Mouse (Mus musculus): ENCODE data around the gene Pum2.
A peak's percentile ranks its signal among the peaks of the same experiment; 100 is the strongest.
"Not testable (repeated sequence)": the region's sequence is repeated elsewhere in the genome, so short reads cannot be mapped to it uniquely, and the experiment has no call there.

Gene Pum2

DNA sequence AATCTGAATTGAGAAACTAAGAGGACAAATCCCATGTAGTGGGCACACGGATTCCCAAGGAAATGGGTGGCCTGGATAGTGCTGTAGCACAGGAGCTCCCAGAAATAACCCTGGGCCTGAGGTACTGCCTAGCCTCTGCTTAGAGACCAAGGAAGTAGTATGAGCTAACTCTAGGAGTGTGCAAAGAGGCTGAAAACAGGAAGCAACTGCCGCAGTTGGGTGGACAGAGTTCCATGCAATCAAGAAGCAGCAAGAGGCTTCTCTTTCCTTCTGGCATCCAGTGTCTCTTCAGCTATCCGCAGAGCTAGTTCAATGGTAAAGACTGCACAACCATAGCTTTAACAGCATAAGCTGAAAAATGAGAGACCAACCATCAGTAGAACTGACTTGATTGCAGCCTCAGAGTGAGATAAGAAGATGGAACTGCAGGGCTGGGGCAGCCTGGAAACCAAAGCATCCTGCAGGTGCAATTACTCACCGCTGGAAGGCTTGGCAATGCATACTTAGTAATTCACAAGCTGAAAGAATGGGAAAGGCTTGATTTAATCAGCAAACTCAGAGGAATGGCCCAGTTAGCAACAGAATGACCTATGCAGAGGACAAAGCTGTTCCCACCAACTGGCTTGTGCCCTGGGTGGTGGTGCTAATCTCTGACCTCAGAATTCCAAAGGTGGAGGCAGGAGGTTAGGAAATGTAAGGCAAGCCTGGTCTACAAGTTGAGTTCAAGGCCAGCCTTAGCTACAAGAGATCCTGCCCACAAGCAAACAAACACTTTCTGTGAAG is 6.3 kb upstream of the Pum2 start:
- no peak for DNase-seq (ENCODE audit: low read depth, low spot score)

DNA sequence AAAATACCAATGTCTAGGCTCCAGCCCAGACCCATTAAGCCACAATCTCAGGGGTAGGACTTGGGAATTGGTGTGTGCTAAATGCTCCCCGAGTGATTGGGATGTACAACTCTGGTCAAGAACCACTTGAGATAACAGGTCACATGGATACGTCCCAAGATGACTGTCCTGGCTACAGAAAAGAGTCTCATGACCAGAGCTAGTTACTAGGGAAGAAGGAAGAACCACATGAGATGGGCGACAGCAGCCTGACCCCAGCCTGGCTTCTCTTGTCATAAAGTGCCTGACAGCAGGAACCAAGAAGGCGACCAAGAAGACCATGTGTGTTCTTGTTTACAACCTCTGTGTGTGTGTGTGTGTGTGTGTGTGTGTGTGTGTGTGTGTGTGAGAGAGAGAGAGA is 4.5 kb upstream of the Pum2 start:
- no peak for DNase-seq (ENCODE audit: low read depth, low spot score)

DNA sequence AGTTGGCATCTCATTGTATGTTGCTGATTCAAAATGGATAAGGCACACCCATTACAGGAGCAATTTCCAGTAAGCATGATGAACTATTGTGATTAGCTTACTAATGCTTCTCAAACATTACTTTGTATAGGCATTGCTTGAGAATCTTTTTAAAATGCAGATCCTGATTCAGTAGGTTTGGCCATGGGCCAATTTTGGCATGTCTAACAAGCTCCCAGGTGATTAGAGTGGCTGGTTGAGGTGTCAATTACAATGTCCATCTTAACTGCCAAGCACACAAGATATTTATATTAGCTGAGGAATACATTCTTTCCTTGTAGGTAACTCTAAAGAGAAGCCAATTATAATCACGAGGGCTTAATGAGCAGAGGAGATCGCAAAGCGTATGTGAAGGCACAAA is 4.1 kb upstream of the Pum2 start:
- DNase-seq (ENCODE audit: low read depth, low spot score), result no peak

DNA sequence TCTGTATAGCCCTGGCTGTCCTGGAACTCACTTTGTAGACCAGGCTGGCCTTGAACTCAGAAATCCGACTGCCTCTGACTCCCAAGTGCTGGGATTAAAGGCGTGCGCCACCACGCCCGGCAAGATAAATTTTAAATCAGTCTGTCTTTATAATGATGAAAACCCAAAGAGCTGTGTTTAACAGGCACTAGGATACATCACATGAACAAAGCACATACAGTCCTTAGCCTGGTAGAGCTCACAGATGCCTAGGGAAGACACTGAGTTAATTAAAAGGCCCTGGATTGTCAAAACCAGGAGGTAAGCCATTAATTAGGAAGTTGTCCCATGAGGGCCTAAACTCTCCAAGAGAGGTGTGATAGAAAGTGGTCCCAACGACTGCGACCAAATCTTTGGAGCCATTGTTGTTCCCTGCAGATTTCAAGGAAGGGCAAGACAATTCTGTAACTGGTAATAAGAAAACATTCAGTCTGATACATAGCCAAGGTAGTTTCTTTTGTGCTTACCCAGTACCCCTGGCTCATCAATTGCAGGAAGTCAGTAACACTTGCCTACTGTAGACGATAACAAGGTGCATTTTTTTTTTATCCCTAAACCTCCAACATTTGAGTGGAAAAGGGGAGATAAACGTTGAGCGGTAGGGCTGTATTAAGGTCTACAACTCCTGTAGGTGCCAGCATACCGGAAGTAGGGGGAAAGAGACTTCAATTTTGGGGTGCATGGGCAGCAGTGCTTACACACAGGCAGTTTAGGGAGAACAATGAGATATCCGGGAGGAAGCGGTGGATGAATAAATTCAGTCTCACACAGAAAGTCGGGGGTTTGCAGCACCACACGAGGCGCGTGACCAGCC is 587 bp upstream of the Pum2 start:
- DNase-seq (ENCODE audit: low read depth, low spot score), result no peak

DNA sequence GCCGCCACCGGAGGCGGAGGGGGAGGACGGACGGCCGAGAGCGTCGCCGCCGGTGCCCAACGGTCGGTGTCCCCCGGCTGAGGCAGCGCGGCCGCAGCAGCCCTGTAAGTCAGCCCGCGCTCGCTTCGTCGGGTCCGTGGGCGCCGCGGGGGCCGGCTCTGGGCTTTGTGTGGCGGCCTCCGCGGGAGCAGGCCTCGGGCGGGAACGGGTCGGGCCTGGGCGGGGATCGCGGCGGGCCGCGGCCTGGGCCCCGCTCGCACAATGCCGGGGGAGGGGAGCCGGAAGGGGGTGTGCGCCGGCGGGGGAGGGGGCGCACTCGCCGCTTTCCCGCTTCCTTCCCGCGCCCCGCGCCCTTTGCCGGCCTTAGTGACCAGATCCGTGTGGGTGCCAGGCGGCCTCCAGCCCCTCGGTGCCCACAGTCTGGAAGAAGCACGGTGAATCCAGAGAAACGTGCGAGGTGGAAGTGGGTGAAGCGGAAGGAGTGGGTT is 487 bp downstream of the Pum2 start:
- peak; percentile 73 for DNase-seq (ENCODE audit: low read depth, low spot score)

DNA sequence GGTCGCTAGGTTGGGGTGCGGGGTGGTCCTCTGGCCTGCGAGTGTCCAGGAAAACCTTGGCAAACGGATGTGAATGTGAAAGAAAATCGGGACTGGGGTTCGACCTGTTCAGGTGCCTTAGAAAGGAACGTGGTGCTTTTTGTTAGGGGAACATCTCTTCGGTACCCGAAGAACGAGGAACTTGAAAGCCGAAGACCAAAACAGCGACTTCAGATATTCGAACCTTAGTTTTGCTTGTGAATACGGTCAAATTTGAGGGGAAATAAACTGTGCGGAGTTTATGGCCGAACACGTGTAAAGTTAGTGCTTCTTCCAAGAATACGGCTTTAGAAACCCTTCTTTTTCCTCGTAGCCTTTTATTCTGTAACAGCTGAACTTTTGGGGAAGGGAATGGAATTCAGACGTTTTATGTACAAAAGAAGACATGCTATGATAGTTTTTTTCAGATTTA is 982 bp downstream of the Pum2 start:
- DNase-seq (ENCODE audit: low read depth, low spot score), result peak; percentile 42

DNA sequence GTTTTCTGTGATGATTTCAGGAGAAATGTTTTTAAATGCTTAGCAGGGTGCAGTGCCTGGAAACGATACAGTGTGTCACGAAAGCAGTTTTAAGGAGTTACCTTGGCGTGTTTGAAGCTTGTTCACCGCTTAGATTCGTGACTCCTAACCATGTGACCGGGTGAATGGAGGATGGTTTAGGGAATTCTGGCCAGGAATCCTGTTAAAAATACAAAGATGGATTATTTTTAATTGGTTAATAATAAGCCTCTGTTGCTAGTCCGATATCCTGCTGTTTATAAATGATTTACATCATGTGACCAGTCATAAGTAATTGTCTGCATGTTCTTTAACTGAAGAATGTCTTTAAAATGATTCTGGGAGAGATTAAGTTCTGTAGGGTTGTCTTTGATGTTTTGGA is 1.4 kb downstream of the Pum2 start:
- peak; percentile 24 for DNase-seq (ENCODE audit: low read depth, low spot score)

DNA sequence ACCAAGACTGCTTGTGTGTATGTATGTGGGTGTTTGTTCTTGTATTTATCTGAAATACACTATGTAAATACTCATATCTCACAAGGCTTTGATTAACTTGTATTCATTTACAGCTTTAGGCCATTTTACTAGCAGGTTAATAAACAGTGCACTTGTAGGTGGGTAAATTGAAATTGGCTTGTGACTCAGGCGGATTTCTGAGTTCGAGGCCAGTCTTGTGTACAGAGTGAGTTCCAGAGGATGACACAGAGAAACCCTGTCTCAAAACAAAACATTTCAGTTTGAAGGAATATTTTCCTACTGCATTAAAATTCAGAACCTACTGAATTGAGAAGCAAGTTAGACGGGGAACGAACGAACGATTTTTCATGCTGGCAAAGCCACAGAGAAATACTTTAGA is 2.4 kb downstream of the Pum2 start:
- DNase-seq (ENCODE audit: low read depth, low spot score), result no peak

DNA sequence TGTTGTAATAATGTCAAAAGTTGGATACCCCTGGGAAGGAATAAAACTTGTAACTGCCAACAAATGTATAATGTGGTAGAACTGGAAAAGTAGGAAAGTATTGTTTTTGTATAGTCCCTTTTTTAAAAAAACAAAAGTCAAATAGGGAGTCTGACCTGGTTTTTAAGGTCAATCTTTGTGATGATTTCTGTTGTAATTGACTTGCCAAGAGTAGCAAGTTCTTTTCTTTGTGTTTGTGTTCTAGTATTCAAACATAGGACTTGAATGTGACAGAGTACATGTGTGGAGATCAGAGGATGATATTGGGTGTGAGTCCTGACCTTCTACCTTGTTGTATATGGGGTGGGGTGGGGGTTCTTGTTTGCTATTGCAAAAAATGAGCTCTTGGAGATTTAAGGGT is 4.0 kb downstream of the Pum2 start:
- no peak for DNase-seq (ENCODE audit: low read depth, low spot score)

DNA sequence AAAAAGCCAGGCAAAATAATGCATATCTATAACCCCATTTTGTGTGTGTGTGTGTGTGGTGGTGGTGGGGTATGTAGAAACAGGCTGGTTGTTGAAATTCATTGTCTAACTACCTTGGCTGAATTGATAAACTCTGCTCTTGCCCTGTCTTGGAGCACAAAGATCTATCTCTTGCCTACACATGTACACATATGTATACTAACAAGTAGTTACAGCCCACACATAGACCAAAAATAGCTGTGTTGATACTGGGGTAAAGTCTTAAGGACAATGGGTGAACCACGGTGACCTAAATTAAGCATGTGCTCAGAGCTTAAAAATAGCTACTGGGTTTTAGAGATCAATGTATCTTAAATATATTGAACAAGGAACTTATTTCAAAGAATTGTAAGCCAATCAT is 10.3 kb downstream of the Pum2 start:
- DNase-seq (ENCODE audit: low read depth, low spot score), result no peak

DNA sequence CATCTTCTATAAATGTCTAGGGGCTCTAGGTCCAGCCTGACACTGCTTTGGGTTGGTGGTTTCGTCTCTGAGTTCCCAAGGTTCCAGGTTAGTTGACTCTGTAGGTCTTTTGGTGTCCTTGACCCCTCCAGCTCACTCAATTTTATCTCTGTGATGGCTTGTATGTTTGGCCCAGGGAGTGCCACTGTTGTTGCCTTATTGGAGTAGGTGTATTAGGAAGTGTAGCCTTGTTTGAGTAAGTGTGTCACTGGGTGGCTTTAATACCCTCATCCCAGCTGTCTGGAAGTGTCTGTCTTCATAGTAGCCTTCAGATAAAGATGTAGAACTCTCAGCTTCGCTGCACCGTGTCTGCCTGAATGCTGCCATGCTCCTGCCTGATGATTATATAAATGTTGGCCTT is 11.1 kb downstream of the Pum2 start:
- DNase-seq (ENCODE audit: low read depth, low spot score), result no peak

DNA sequence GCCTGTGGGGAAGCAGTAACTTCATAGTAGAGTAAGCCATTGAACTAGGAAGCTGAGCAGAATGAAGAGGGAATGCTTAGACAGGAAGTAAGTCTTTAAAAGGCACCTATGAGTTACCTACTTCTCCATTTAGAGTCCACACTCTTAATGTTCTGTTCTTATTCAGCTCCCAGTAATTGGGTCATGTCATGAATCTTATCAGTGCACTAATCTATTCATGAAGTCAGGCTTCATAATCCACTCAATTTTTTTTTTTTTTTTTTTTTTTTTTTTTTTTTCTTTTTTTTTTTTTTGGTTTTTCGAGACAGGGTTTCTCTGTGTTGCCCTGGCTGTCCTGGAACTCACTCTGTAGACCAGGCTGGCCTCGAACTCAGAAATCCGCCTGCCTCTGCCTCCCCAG is 15.9 kb downstream of the Pum2 start:
- not testable (repeated sequence) for DNase-seq (ENCODE audit: low read depth, low spot score)

DNA sequence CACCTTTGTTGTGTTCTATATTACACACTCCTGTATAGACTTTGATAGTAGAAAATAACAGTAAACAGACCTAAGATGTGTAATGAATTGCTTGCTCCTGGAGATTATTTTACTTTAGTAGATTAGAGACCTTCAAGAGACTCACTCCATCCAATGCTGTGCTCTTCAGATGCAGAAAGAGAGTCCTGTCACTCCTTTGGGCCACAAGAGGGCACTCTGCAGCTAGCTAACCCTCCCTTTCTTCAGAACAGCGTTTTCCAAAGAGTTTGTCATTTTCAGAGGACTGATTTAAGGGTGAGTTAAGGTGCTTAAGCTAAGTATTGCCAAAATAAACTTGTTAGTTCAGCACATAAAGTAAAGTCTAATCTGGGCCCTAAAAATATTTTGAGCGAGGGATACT is 25.0 kb downstream of the Pum2 start:
- DNase-seq (ENCODE audit: low read depth, low spot score), result peak; percentile 76

DNA sequence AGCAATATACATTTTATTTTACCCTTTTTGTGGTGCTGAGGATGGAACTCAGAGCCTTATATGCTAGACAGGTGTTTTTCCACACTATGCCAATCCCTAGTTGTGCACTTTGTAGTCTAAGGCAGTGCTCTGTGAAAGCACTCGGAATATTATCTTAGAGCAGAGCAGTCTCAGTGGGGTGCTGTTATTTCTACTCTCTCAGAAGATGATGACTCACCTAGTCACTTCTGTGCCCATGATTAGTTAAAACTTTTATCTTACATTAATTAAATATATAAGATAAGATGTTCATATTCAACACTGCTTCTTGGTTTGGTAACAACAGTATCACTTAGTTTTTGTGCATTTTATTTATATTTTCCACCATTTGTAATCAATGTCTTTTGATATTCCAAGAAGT is 30.1 kb downstream of the Pum2 start:
- DNase-seq (ENCODE audit: low read depth, low spot score), result no peak

DNA sequence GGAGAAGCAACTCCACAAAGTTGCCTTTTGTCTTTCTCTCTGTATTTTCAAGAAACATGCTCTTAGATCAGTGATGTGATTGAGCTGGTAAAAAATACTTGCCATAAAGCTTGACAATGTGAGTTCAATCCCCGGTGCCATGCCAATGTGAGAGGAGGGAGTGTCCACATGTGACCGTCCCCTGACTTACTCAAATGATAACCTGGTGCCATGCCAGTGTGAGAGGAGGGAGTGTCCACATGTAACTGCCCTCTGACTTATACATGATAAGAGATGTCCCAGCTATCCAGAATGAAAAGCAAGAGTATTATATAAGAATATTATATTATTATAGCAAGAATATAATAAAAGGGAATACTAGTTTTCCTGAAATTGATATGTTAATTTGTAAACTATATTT is 34.9 kb downstream of the Pum2 start:
- DNase-seq (ENCODE audit: low read depth, low spot score), result no peak

DNA sequence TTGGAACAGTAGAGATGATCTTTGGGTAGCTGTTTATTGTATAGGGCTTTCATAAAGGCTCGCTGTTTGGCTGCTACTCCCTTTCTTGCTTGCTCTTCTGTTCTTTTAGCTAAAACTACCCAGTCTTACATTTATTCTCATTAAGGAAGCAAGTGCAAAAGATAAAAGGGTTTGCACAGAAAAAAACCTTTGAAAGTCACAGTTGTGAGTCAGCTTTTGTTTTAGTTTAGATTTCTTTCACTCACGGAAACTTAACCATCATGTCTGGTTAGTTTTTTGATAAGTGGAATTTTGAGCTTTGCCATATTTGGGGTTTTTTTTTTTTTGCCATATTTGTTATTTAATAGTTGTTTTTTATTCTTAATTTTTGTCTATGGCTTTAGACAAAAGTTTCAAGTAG is 38.7 kb downstream of the Pum2 start:
- peak; percentile 10 for DNase-seq (ENCODE audit: low read depth, low spot score)

DNA sequence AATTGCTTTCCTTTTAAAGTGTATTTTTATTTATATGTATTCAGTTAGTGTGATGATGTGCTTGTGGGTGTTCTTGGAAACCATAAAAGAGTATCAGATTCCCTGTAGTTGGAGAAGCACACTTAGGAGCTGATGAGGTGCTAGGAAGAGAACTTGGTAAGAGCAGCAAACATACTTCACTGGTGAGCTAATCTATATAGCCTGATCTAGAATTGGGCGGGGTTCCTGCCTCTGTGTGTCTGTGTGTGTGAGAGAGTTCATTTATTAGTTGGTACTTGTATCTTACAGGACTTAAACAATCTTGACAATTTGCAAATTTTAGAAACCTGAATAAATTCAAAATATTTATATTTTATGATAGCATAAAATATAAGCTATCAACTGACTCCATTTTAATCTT is 42.2 kb downstream of the Pum2 start:
- no peak for DNase-seq (ENCODE audit: low read depth, low spot score)

DNA sequence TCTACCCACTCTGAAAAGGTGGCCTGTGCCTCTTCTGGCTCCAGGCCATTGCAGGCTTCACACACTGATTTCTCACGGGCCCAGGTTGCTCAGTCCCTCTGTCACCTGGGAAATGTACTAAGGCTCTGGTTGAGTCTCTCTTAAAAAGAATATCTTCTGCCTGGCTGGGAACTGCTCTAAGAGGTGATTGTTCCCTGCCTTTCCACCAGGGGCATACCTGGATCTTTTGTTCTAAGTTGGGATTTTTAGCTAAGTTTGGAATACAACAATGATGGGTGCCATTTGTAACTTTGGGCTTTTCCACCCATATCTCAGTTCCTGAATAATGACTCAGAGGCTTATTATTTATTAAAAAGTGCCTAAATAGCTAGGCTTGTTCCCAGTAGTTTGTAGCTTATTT is 53.0 kb downstream of the Pum2 start:
- DNase-seq (ENCODE audit: low read depth, low spot score), result no peak

DNA sequence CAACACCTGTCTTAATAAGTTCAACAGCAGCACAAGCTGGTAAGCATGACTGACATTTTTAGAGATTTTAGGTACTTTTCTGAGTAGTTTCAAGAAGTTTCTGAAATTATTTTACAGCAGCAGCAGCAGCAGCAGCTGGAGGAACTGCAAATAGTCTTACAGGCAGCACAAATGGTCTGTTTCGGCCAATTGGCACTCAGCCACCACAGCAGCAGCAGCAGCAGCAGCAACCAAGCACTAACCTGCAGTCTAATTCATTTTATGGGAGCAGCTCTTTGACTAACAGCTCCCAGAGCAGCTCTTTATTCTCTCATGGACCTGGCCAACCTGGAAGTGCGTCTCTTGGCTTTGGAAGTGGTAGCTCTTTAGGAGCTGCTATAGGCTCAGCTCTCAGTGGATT is 54.8 kb downstream of the Pum2 start:
- DNase-seq (ENCODE audit: low read depth, low spot score), result no peak

DNA sequence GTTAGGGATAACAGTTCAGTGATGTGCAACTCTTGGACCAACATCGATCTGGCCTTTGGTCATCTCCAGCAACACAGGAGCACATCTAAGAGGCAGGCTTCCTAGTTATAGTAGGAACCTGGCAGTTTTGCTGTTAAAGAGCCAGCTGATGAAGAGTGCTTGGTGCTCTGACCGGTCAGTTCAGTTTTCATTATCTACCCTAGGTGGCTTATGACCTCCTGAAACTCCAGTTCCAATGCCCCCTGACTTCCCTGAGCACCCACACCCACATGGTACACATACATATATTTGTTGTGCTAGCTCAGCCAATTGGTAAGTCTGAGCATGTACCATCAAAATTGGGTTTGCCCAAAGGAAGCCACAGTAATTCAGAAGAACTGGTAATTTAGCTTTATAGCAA is 79.7 kb downstream of the Pum2 start:
- DNase-seq (ENCODE audit: low read depth, low spot score), result no peak

DNA sequence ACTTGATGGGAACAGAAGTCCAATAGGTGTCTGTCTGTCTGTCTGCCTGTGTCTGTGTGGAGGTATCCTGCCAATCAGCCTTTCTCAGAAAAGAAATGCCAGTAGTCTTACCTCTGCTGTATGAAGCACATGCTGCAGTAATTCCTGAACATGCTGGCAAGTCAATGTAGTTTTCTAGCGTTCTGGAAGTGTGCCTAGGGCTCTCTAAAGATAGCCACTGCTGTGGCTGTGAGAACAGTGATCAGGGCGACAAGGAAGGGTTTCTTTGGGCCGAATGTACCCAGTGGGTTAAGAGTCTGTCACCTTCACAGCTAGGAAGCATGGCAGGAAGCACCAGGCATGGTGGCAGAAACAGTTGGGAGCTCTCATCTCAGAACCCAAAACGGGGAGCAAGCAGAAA is 80.2 kb downstream of the Pum2 start:
- no peak for DNase-seq (ENCODE audit: low read depth, low spot score)

DNA sequence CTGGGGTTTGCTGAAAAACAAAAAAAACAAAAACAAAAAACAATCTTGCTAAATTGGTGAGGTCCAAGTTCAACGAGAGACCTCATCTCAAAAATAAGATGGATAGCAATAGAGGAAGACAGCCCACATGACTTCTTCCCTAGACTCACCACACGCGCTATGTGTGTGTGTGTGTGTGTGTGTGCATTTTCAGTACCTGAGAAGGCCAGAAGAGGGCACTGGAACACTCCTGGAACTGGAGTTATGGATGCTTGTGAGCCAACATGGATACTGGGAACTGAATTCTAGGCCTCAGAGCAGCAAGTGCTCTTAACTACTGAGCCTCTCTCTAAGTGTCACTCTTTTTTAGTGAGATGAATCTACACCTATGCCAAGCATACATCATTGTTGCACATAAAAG is 84.1 kb downstream of the Pum2 start:
- no peak for DNase-seq (ENCODE audit: low read depth, low spot score)

DNA sequence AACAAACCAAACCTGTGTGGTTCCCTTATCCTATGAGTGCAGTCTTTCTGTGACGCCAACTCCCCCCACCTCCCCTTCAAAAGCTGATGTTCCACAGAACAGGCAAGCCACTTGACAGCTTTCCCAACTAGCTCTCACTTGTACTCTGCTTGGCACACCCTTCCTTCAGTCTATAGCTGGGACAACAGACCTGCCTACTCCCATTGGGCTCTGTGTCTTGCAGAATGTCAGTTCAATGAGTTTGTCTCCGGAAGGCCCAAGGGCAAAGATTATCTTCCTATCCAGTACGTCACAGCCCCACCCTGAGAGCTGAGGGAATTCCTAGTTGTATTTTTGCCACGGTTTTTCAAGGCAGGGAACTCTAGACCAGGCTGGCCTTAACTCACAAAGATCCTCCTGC is 85.2 kb downstream of the Pum2 start:
- no peak for DNase-seq (ENCODE audit: low read depth, low spot score)
